Mouse (Mus musculus) hindbrain, embryonic 15.5 days (tissue): ENCODE data around the gene Fsip1. TPM values are rescaled to one million over a fixed set of nuclear protein-coding genes. Genes with fewer than 3 reads are reported as not detected.
"Not testable (repeated sequence)": the region's sequence is repeated elsewhere in the genome, so short reads cannot be mapped to it uniquely, and the experiment has no call there.

ENCODE experiments used
- ATAC-seq: fragments of 200-750 bp; cut with Nextera tagmentation; 2 replicates; pipeline ENCODE4 v1.8.0; 2017; ENCODE audit warnings: low read depth, moderate number of reproducible peaks, moderate TSS enrichment; ENCODE audit not compliant: low FRiP score
- H3K27ac ChIP-seq: fragments of 300-500 bp; sonication (generic); replicated peaks from 2 replicates; pipeline ENCODE4 v1.5.1; 2015; ENCODE audit warnings: mild to moderate bottlenecking, inconsistent platforms
- H3K27me3 ChIP-seq: fragments of 300-500 bp; sonication (generic); 2 replicates; pipeline ENCODE4 v1.6.1; 2015; ENCODE audit warnings: control low read depth, inconsistent platforms
- H3K36me3 ChIP-seq: fragments of 300-500 bp; sonication (generic); 2 replicates; pipeline ENCODE4 v1.6.1; 2015; ENCODE audit warnings: control low read depth, inconsistent platforms
- H3K4me1 ChIP-seq: fragments of 300-500 bp; sonication (generic); replicated peaks from 2 replicates; pipeline ENCODE4 v1.6.1; 2015; ENCODE audit warnings: control low read depth, inconsistent platforms
- H3K4me2 ChIP-seq: fragments of 300-500 bp; sonication (generic); 2 replicates; pipeline ENCODE4 v1.6.1; 2015; ENCODE audit warnings: moderate library complexity, mild to moderate bottlenecking, inconsistent platforms
- H3K4me3 ChIP-seq: fragments of 300-500 bp; sonication (generic); 2 replicates; pipeline ENCODE4 v1.5.1; 2015; ENCODE audit warnings: mild to moderate bottlenecking, inconsistent platforms
- H3K9ac ChIP-seq: fragments of 300-500 bp; sonication (generic); 2 replicates; pipeline ENCODE4 v1.6.1; 2015; ENCODE audit warnings: inconsistent platforms
- H3K9me3 ChIP-seq: fragments of 300-500 bp; sonication (generic); 2 replicates; pipeline ENCODE4 v1.6.1; 2016; ENCODE audit warnings: control low read depth, inconsistent platforms
- WGBS: fragments of 180-500 bp; shearing (Covaris S2); methylation state at CpG from one replicate; pipeline ENCODE4 v1.1.7; 2015; 5-methylcytosine and 5-hydroxymethylcytosine counted together
- polyA plus RNA-seq: library from polyadenylated mRNA; unstranded; fragments of >200 nt; fragmentation: Nextera tagmentation; extraction: Ambion mirVana; gene quantifications from 2 replicates; pipeline ENCODE4 v1.2.1, GENCODE M21; 2015

Fsip1 gene
- polyA plus RNA-seq, 1 experiment from 2014 or later = 3.4 TPM

DNA sequence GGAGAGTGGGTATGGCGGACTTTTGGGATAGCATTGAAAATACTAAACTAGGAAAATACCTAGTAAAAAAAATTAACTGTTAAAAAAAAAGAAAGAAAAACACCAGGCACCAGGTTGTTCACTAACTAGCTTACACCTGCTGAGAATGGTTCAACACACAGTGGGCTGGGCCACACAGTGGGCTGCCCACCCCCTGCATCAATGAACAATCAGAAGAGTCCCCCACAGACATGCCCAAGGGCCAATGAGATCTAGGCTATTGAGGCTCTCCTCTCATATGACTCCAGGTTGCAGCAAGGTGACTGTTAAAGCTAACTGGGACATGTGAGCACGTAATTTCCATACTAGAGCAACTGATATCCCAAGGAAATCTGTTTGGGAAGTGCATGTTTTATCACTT is 91.1 kb downstream of the Fsip1 start:
- no peak for ATAC-seq
- no peak overlapping the region for H3K9ac ChIP-seq
- H3K27me3 ChIP-seq = no peaks in the 10 kb centered on the region
- no peak overlapping the region for H3K4me2 ChIP-seq
- WGBS = 95% methylated on average over 2 of the region's 2 CpGs
- H3K4me1 ChIP-seq = no peaks in the 10 kb centered on the region
- no peaks in the 10 kb centered on the region for H3K9me3 ChIP-seq
- H3K27ac ChIP-seq = no peak overlapping the region
- no peak overlapping the region for H3K4me3 ChIP-seq
- H3K36me3 ChIP-seq = no peaks in the 10 kb centered on the region

DNA sequence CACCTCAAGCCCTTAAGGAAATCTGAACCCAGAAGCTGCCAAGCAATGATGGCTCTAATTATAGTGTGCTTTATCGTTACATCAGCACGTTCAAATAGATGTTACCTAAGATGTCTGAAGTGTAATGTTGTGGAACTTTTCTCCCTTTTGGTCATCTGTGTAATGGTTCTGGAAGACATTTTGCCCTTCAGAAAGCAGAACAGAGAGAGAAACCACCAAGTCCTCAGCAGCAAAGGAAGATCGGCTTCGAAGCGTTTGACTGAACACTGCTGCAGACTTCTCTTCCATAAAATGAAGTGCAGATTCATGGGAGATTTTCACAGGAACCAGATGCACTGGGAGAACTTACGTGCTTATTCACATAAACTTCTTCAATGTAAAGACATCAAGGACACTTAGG is 92.6 kb downstream of the Fsip1 start:
- 0 out of 2 replicates have a peak, but pooled peaks cover 3% of the 10 kb centered on the region for H3K4me1 ChIP-seq
- no peak overlapping the region for H3K4me2 ChIP-seq
- no peak overlapping the region for H3K4me3 ChIP-seq
- H3K9ac ChIP-seq = no peak overlapping the region
- H3K27ac ChIP-seq = no peak overlapping the region
- H3K36me3 ChIP-seq = no peaks in the 10 kb centered on the region
- H3K27me3 ChIP-seq = no peaks in the 10 kb centered on the region
- no peak for ATAC-seq
- H3K9me3 ChIP-seq = no peaks in the 10 kb centered on the region
- 87% methylated on average over 6 of the region's 6 CpGs for WGBS

DNA sequence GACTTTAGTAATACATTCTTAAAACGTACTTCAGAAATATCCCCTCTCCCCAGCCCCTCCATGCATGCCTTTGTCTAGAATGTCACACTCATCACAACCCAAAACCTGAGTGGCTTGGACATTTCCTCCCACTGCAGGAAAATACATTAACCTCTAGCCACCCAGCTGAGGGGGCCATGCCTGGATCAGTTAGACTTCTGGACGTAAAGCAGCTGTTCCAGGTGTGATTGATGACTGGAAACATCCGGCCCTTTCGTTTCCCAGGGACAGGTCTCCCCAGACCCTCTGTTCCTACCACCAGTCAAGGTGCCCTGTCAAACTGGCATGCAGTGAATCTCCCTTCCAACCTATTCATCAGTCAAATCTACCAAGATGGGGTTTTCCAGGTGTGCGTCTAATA is 94.3 kb downstream of the Fsip1 start:
- WGBS = 52% methylated on average over 5 of the region's 5 CpGs
- Histone ChIP-seq H3K9ac (no peak overlapping the region), H3K4me3 (no peak overlapping the region), H3K27me3 (no peaks in the 10 kb centered on the region), H3K4me2 (no peak overlapping the region), H3K36me3 (no peaks in the 10 kb centered on the region), H3K9me3 (no peaks in the 10 kb centered on the region), H3K4me1 (0 out of 2 replicates have a peak, but pooled peaks cover 3% of the 10 kb centered on the region), H3K27ac (no peak overlapping the region)
- no peak for ATAC-seq

DNA sequence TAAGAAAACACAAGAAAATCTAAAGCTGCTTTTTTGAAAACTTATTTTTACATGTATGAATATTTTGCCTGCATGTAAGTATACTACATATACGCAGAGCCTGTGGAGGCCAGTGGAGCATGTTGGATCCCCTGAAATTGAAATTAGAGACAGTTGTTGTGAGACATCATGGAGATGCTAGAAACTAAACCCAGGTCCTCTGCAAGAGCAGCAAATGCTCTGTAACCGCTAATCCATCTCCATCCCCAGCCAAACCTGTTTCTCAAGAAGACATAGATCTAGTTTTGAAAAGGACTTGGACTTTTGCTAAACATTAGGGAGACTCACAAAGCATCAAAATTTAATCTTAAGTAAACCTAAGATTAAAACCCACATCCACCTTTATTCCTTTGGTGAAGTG is 95.8 kb downstream of the Fsip1 start:
- Histone ChIP-seq H3K27me3 (no peaks in the 10 kb centered on the region), H3K27ac (no peak overlapping the region; the same call in 1 of the 2 replicates), H3K4me2 (no peak overlapping the region), H3K4me1 (0 out of 2 replicates have a peak, but pooled peaks cover 3% of the 10 kb centered on the region), H3K9ac (no peak overlapping the region), H3K9me3 (no peaks in the 10 kb centered on the region), H3K36me3 (no peaks in the 10 kb centered on the region), H3K4me3 (no peak overlapping the region)
- 57% methylated on average over 2 of the region's 2 CpGs for WGBS
- no peak for ATAC-seq

DNA sequence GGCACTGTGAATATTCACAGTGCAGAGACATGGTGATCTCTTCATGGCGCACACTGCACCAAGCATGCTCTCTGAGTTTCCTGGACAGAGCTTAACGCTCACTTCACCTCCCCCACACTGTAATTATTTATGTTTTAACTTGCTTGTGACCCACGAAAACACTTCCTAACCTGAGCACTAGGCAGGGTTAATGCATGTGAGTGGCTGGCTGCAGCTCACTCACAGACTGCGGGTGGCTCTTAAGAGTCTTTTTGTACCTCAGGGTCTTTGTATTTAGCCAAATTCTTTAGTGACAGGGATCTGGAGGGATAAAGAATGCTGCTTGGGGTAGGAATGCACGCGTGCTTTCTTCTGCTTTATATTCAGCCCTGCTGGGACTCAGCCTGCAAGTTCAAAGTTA is 96.2 kb downstream of the Fsip1 start:
- H3K27me3 ChIP-seq = no peaks in the 10 kb centered on the region
- no peaks in the 10 kb centered on the region for H3K9me3 ChIP-seq
- ATAC-seq = no peak
- H3K36me3 ChIP-seq = no peaks in the 10 kb centered on the region
- H3K4me2 ChIP-seq = no peak overlapping the region
- 13% methylated on average over 6 of the region's 6 CpGs for WGBS
- H3K27ac ChIP-seq = no peak overlapping the region
- H3K9ac ChIP-seq = no peak overlapping the region
- no peak overlapping the region for H3K4me3 ChIP-seq
- 0 out of 2 replicates have a peak, but pooled peaks cover 3% of the 10 kb centered on the region for H3K4me1 ChIP-seq

DNA sequence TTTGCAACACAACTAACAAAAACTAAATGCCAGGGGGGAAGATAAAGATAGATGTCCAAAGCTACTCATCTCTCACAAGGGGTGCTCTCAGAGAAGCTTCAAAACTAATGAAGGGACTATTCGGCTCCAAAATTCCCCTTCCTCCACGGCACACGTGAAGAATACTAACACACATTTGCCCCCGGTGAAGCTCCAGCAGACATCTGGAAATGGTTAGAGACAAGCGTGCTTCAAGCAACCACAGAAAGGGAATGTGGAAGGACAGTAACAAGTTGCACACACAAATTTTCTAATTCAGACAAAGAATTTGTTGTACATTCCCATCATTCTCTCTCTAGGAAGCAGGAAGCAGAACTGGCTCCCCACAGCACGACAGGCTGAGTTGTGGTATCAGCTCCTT is 97.6 kb downstream of the Fsip1 start:
- 0 out of 2 replicates have a peak, but pooled peaks cover 3% of the 10 kb centered on the region for H3K4me1 ChIP-seq
- H3K4me2 ChIP-seq = no peak overlapping the region
- 67% methylated on average over 6 of the region's 6 CpGs for WGBS
- no peak overlapping the region for H3K9ac ChIP-seq
- no peaks in the 10 kb centered on the region for H3K27me3 ChIP-seq
- ATAC-seq = no peak
- no peaks in the 10 kb centered on the region for H3K9me3 ChIP-seq
- H3K4me3 ChIP-seq = no peak overlapping the region
- no peaks in the 10 kb centered on the region for H3K36me3 ChIP-seq
- no peak overlapping the region for H3K27ac ChIP-seq

DNA sequence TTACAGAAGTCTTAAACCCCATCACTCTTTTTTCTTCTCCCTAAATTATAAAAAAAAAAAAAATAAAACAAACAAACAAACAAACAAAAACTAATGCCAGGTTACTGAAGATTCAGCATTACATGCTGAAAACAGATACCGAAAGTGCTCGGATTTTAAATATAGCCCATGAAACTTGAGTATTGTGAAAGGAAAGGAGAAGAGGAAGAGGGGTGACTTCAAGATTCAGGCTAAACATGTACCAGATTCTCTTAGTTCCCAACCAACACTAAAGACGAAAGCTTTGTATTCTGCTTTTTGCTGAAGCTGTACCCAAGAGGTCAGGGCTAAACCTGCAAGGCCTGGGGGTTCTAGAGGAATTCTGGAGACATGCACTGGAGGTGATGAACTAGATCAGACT is 98.7 kb downstream of the Fsip1 start:
- no peak overlapping the region for H3K27ac ChIP-seq
- H3K9me3 ChIP-seq = no peaks in the 10 kb centered on the region
- H3K4me1 ChIP-seq = 0 out of 2 replicates have a peak, but pooled peaks cover 3% of the 10 kb centered on the region
- 90% methylated on average over 3 of the region's 3 CpGs for WGBS
- H3K36me3 ChIP-seq = no peaks in the 10 kb centered on the region
- no peak overlapping the region for H3K4me3 ChIP-seq
- H3K4me2 ChIP-seq = no peak overlapping the region
- ATAC-seq = no peak
- no peaks in the 10 kb centered on the region for H3K27me3 ChIP-seq
- no peak overlapping the region for H3K9ac ChIP-seq

DNA sequence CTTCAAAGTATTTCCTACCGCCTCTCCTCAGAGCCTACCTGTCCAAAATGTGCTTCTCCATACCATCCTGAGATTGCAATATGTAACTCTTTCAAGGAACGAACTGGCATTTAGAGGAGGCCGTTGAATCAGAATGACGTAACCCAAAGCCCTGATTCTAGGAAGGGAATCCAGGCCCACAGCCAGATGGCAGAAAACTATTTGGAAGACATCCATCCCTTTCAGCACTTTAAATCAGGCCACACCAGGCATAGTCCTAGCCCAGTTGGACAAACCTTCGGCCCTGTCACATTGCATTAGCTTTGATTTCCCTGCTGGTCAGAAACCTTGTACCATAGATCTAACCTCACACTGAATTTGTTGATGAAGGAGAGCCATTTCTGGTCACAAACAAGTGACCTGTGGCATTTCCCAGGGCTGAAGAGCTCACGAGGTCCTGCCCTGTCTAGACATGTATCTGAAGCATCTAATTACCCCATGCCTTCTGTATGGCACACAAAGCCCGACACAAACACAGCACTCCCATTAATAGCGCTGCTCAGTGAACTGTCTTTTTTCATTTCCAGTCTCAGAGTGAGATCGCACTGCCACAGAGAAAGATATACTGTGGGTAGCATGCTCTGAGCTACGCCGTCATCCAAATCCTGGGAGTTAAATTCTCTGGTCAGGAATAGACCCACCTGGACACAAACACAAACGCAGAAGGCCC is 106.8 kb downstream of the Fsip1 start:
- H3K4me1 ChIP-seq = peaks cover 7% of the 10 kb centered on the region
- H3K4me2 ChIP-seq = no peak overlapping the region
- peak; percentile 88 for ATAC-seq
- H3K27ac ChIP-seq = peak overlapping the region; percentile 31; the same call in 1 of the 2 replicates
- no peaks in the 10 kb centered on the region for H3K27me3 ChIP-seq
- H3K4me3 ChIP-seq = no peak overlapping the region
- 55% methylated on average over 12 of the region's 12 CpGs for WGBS
- H3K9ac ChIP-seq = no peak overlapping the region
- H3K9me3 ChIP-seq = no peaks in the 10 kb centered on the region
- no peaks in the 10 kb centered on the region for H3K36me3 ChIP-seq

DNA sequence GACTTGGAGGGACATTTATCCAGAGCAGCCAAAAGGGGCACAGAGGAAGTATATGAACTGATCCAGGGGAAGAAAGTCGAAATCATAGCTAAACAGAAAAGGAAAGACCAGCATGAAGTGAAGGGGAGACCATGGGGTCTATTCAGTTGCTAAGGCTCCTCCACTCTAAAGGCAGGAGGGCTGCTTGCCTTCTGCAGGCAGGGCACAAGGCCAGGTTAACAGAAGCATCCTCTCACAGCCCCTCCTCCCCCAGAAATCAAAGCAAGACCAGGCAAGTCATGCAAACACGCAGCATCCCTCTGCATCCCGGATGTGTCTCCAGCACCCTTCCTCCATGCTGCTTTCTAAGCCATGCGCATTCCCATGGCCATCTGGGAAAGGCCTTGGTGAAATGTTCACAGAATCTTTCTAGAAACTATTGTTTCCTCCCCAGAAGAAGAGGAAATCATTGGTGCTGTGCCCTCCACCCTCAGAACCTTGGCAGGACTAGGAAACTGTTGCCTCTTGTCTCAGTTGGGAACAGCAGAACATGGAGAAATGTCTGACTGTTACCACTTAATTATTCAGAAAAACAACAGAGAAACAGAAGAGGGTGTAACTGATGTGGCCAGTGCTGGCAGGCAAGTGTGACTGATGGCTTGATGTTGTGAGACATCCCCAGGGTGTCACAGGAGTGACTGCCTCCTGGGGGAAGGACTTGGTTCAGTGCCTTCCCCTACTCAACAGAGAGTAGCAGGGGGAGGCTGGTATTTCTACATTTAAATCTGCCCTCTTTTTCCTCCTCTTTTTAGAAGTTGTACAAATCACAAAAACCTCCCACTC is 108.2 kb downstream of the Fsip1 start:
- H3K27me3 ChIP-seq = no peaks in the 10 kb centered on the region
- WGBS = 64% methylated on average over 4 of the region's 4 CpGs
- no peak overlapping the region for H3K27ac ChIP-seq
- no peak overlapping the region for H3K4me3 ChIP-seq
- no peaks in the 10 kb centered on the region for H3K9me3 ChIP-seq
- H3K4me2 ChIP-seq = no peak overlapping the region
- peaks cover 7% of the 10 kb centered on the region for H3K4me1 ChIP-seq
- no peak overlapping the region for H3K9ac ChIP-seq
- no peak for ATAC-seq
- no peaks in the 10 kb centered on the region for H3K36me3 ChIP-seq

DNA sequence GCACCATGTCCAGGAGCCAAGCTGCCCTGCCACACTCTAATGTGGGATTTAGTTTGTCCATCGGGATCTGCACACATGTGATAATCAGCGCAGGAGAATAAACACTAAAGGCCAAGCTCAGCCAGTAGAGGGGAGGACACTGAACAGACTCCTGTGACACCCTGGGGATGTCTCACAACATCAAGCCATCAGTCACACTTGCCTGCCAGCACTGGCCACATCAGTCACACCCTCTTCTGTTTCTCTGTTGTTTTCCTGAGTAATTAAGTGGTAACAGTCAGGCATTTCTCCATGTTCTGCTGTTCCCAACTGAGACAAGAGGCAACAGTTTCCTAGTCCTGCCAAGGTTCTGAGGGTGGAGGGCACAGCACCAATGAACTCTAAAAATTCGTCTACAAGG is 109.0 kb downstream of the Fsip1 start:
- H3K36me3 ChIP-seq, H3K27ac ChIP-seq, H3K4me3 ChIP-seq, H3K27me3 ChIP-seq, H3K4me2 ChIP-seq, H3K9me3 ChIP-seq, ATAC-seq, H3K4me1 ChIP-seq, H3K9ac ChIP-seq: not testable (repeated sequence)
- 54% methylated on average over 3 of the region's 3 CpGs for WGBS

DNA sequence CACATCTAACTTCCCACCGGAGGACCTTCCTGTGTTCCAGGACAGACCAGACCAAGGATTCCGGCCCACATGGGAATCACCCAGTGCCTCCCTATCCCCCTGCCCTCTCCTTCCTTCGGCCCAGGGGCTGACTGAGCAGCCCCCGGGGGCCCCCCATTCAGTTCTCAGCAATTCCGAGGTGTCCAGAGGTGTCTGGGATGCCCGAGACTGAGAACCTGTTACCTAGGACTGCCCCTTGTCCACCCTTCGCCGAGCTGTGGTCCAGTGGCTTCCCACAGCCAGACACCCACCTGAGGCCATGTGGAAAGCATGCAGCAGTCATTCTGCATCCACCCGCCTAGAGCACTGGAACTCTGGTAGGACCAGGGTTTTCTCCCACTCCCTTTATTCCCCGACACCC is 115.1 kb downstream of the Fsip1 start:
- 91% methylated on average over 10 of the region's 10 CpGs for WGBS
- H3K4me2 ChIP-seq = no peak overlapping the region
- H3K36me3 ChIP-seq = no peaks in the 10 kb centered on the region
- H3K4me1 ChIP-seq = no peaks in the 10 kb centered on the region
- no peak overlapping the region for H3K27ac ChIP-seq
- no peak overlapping the region for H3K4me3 ChIP-seq
- no peak for ATAC-seq
- H3K27me3 ChIP-seq = no peaks in the 10 kb centered on the region
- H3K9ac ChIP-seq = no peak overlapping the region
- H3K9me3 ChIP-seq = no peaks in the 10 kb centered on the region

DNA sequence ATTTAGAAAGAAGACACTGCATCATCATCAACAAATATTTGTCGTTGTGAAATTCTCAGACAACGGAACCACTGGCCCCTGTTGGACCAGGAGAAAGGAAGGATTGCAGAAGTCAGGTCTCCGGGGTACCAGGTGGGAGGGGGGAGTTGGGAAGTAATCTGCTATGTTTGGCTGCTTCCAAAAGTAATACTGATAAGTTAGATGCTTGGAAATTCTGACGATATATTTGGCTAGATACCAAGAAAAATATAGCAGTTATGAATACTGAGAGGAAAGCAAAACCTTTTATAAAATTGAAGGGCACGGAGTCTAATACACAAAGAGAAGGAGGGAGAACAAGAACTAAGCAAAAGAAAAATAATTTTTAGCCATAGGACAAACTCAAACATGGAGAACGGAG is 117.5 kb downstream of the Fsip1 start:
- no peaks in the 10 kb centered on the region for H3K27me3 ChIP-seq
- no peak for ATAC-seq
- H3K36me3 ChIP-seq = no peaks in the 10 kb centered on the region
- no peaks in the 10 kb centered on the region for H3K9me3 ChIP-seq
- no peak overlapping the region for H3K4me2 ChIP-seq
- H3K4me1 ChIP-seq = no peaks in the 10 kb centered on the region
- no peak overlapping the region for H3K9ac ChIP-seq
- WGBS = 87% methylated on average over 6 of the region's 6 CpGs
- H3K4me3 ChIP-seq = no peak overlapping the region
- no peak overlapping the region for H3K27ac ChIP-seq
